Mouse (Mus musculus) erythroid progenitor cell, adult 5-6 weeks (primary cell): Measurements from ENCODE around the gene March10. TPM values are rescaled to one million over a fixed set of nuclear protein-coding genes. Genes with fewer than 3 reads are reported as not detected.

Experiments used
- ATAC-seq: replicated peaks from 2 replicates; pipeline ENCODE4 v1.8.0; 2016; ENCODE audit warnings: moderate number of reproducible peaks, mild to moderate bottlenecking, moderate TSS enrichment, inconsistent platforms; ENCODE audit not compliant: poor library complexity, low FRiP score, severe bottlenecking
- total RNA-seq, 2 experiments: library from RNA; stranded (forward) in 1 of 2; stranded (reverse) in 1 of 2; fragments of 150-400 nt in 1 of 2; fragments of 186-747, 209-891 nt in 1 of 2; gene quantifications; 2 replicates each; pipeline versions ENCODE4 v1.2.3 to v1.2.4; 2015 to 2017; ENCODE audit warnings: low replicate concordance in 2 of 2

March10 gene
- total RNA-seq, 2 experiments from 2014 or later, result not detected

DNA sequence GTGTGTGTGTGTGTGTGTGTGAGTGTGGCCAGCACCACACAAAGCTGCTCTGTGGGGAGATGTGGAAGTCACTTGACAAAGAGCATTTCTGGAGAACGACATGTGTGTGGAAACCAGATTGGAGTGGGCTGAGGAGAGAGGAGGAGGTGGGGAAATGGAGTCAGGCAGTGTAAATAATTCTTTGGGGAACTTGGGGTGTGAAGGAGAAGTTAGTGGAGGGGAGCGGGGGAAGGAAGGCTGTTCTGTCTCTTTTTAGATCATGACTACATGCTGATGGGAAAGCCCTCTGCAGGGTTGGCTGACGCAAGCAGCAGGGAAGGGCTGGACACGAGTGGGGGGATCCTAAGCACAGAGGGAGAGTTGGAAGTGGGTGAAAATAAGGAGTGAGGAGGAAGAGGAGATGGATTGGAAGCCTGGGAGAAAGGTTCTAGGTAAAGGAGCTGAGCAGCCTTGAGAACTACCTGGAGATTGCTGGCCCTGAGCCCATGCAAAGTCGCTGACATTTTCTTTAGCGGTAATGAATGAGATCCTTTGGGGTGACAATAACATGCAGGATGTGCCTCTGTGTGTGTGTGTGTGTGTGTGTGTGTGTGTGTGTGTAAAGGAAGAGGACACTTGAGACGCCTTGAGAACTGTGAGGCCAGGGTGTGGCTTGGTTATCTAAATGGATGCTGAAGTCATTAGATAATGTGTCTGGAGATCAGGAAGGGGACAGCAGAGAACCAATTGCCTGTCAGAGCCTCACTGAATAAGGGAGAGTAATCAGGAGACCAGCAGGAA is 35.7 kb downstream of the March10 start:
- ATAC-seq, result no peak

DNA sequence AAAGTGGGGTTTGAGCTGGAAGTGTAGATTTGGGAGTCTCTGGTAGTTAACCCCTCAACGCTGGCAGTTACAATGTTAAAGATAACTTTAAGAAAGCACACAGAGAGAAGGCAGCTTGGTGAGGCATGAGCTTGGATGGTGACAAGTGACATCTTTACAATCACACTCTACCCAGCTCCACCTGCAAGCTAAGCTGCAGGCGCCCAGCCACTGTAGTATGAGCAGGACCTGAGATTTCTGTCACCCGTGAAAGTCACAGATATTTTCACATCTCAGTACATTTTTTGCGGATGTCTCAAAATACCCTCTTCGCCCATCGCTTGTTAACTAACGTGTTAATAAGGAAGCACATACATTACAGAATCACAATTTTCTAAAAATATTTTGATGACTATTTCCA is 36.6 kb downstream of the March10 start:
- ATAC-seq, result no peak

- no peak for ATAC-seq
Observed at GRCm38 (mm10) chr11:105414009-105414408, 42.5 kb downstream of the March10 start.

DNA sequence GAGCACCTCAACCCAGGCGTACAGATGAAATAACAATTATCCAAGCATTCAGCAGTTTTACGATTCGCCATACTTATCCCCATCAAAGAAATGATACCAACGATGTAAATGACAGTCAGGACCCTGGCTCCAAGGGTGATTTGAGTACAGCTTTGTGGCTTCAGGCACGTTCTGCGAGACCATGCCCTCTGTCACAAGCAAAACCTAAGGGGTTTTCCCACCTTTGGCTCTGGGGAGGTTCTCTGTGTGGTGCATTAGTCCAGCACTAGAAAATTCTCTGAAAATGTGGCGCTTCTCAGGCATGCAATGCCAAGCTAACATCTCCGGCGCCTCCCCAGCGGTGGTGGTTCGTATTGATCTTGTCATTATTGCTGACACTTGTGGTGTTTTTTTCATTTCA is 47.1 kb downstream of the March10 start:
- ATAC-seq, result no peak

GRCm38 (mm10) chr11:105407846-105408441 is 48.6 kb downstream of the March10 start:
- ATAC-seq, result no peak

GRCm38 (mm10) chr11:105402355-105402754 is 54.2 kb downstream of the March10 start:
- no peak for ATAC-seq

DNA sequence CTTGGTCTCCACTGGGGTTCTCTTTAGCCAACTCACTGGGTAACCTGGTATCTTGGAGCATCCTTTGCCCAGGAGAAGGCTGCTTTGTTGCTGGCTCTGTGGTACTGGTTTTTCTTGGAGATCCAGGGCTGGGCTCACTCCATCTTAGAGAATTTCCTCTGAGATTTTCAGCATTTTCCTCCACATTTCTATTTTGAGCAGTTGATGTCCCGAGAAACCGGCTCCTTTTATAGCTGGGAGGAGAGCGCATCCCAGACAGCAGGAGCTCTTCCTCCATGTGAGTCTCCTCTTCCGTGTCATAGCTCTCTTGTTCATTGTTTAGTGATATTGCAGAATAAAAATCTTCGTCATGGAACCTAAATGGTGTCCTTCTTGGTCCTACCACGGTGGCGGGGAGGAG is 66.2 kb downstream of the March10 start:
- no peak for ATAC-seq

DNA sequence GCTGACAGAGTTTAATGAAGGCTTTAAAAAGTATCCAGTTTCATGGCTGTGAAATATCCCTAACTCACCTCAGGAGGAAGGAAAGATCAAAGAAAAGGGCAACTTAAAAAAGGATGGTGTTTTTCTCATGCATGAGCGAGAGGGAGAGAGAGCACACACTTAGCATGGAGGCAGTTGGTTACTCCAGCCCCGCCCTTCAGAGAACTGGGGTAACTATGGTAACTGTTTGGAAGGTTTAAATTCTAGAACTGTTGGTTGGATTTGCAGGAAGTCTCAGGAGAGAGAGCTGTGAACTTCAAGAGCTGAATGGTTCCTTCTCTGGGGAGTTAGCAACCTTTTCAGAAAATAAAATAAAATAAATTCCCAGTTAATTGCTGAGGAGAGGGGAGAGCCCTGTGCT is 67.9 kb downstream of the March10 start:
- ATAC-seq, result no peak

GRCm38 (mm10) chr11:105385266-105385665 is 71.3 kb downstream of the March10 start:
- no peak for ATAC-seq

- no peak for ATAC-seq
Observed at GRCm38 (mm10) chr11:105375821-105376235, 80.7 kb downstream of the March10 start.

DNA sequence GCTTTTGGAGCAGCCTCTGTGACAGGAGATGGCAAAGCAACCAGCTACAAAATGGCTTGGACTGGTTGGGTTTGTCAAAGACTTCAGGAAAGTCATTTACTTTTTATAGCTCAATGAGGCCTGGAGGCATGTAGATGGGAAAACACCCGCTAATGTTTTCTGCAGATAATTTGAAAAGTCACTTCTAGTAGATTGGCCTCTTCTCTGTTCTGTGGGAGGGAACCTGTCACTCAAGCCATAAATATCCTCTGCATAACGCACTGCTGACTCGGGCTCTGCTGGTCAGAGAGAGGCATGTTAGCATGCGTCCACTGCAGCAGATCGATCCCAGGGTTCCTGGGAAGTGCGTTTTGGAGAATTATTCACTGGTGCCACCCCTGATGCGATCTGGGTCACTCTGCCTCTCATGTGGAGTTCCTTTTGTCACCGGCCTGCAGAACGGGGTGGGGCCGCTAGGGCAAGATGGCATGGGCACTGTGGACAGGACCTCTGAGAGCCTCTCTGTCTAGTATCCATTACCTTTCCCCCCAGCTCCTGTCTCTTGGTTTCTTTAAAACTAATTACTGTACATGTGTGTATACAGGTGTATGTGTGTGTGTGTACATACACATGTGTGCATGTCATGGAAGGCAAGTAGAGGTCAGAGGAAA is 81.9 kb downstream of the March10 start:
- peak; percentile 78 for ATAC-seq

GRCm38 (mm10) chr11:105373881-105374280 is 82.7 kb downstream of the March10 start:
- ATAC-seq, result no peak

GRCm38 (mm10) chr11:105371818-105372217 is 84.7 kb downstream of the March10 start:
- no peak for ATAC-seq

DNA sequence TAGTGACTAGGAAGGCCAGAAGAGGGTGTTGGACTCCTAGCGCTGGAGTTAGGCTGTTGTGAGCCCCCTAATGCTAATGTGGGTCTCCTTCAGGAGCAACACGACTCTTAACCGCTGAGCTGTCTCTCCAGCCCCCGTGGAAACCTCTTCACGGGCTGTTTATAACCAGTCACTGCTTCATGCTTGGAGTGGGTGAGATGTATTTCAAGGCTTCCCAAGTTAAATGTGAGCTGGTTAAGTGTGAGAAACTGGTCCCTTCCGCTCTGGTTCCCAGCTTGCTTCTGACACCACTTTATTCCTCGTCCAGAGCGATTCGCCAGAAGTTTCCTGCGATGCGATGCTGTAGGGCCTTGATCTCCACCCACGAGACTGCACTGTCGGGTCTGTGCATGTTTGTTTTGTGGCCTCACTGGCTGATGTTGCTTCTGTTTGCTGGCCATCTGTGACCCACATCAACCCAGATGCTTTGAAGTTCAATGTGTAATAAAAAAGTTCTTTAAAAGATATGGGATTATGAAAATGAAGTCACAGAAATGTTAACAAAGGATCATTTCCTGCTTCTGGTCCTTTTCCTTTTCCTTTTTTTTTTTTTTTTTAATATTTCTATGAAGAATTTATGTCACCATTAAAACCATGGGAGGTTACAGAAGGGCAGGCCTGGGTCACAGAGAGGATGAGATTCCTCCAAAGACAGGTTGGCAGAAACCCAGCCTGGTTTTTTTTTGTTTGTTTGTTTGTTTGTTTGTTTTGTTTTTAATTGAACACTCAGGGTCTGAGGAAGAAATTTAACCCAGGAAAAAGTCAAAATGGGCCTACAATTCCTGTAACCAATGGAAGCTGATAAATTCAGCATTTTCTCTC is 86.8 kb downstream of the March10 start:
- no peak for ATAC-seq

- ATAC-seq, result no peak
Observed at GRCm38 (mm10) chr11:105368833-105369232, 87.7 kb downstream of the March10 start.

GRCm38 (mm10) chr11:105367163-105367562 is 89.4 kb downstream of the March10 start:
- peak; percentile 4; the same call in 1 of the 2 replicates for ATAC-seq

GRCm38 (mm10) chr11:105366051-105366450 is 90.5 kb downstream of the March10 start:
- ATAC-seq, result peak; percentile 81

GRCm38 (mm10) chr11:105365611-105366010 is 90.9 kb downstream of the March10 start:
- peak; percentile 32 for ATAC-seq

- ATAC-seq, result no peak
Observed at GRCm38 (mm10) chr11:105364386-105365065, 92.0 kb downstream of the March10 start.
